Mouse (Mus musculus) forebrain, embryonic 15.5 days (tissue): Measurements from ENCODE around the gene Phkb. TPM values are rescaled to one million over a fixed set of nuclear protein-coding genes. Genes with fewer than 3 reads are reported as not detected.

Experiments
- polyA plus RNA-seq: library from polyadenylated mRNA; unstranded; fragments of >200 nt; fragmentation: Nextera tagmentation; extraction: Ambion mirVana; gene quantifications from 2 replicates; pipeline ENCODE4 v1.2.1, GENCODE M21; 2015

Gene Phkb
- polyA plus RNA-seq, 1 experiment from 2014 or later, result 28.0 TPM

Other genes with a start within 250 kb of the Phkb start
- gene Neto2, start 140.0 kb upstream of the Phkb start, polyA plus RNA-seq, result 63.1 and 72.4 TPM in 2 replicates
- 147 and 160 TPM in 2 replicates for gene Itfg1, start within 50 bp of the Phkb start, polyA plus RNA-seq